Mouse (Mus musculus) lung, adult 18-20 months (tissue): ENCODE measurements around the gene Gm5128.
"Not testable (repeated sequence)": the region's sequence is repeated elsewhere in the genome, so short reads cannot be mapped to it uniquely, and the experiment has no call there.

Source experiments
- DNase-seq, 2 experiments: peaks; one replicate each; pipeline ENCODE4 v3.0.0; 2022; ENCODE audit warnings: mixed read lengths in 2 of 2

Gm5128 gene

GRCm38 (mm10) chrX:135372984-135373383 is at the start of gene Gm5128:
Gm5128 (plus strand) TSS chrX:135373284.
- DNase-seq, result not testable (repeated sequence)

- not testable (repeated sequence) for DNase-seq
Measured at GRCm38 (mm10) chrX:135360685-135361084, 12.4 kb upstream of the Gm5128 start.

- DNase-seq, result not testable (repeated sequence)
Measured at GRCm38 (mm10) chrX:135361943-135362342, 11.1 kb upstream of the Gm5128 start.

DNA sequence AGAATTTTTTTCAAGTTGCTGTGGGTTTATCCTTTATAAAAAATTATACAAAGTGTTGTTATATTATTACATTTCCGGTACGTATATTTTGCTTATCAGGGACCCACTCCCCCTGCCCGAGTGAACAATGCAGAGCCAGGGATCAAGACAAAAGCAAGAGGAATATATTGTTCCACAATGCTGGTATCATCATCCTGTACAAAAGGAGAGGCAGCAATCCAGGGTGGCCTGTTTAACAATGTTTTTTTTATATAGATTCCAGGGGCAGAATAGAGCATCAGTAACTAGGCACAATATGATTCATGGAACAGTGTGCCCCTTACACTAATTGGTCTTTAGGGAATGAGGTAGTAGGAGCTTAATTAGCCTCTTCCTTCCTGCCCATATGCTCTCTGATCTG is 30.5 kb downstream of the Gm5128 start:
- not testable (repeated sequence) for DNase-seq

GRCm38 (mm10) chrX:135421203-135421602 is 48.1 kb downstream of the Gm5128 start:
- DNase-seq, result not testable (repeated sequence)

DNA sequence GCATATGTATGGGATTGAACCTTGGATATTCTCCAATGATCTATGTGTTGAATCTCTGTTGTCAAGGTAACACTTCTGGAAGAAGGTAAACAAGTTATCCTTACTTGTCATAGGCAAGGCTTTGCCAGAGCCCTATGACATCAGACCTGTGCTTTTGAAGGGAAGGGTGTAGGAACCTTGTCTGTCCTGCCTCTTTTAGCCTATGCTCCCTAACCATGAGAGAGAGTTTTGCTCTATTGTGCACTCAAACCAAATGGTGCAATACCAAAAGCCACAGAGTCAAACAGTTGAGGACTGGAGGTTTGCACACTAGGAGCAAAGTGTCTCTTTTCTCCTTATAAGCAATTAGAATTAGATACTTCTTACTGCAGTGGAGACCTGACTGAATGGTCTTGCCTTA is 48.7 kb downstream of the Gm5128 start:
- DNase-seq, result not testable (repeated sequence)

DNA sequence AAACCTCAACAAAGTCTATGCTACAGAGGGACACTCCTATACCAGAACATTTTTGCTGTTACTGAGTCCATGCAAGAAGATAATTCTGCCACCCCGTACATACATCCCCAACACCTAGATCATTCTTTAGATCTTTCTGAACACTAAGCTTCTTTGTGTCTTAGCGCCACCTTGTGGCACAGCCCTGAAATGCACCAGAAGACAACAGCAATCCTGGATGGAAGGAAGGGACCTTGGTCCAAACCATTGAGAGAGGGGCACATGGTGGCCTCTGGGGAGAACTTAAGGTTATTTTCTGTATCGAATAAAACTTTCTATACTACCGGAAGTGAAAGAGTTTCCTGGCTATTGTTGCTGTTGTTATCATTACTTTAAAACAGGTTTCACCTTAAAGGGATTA is 49.4 kb downstream of the Gm5128 start:
- not testable (repeated sequence) for DNase-seq
